Mouse (Mus musculus) liver, postnatal 0 days (tissue): ENCODE measurements at regions not wholly inside any gene's neighbourhood (a gene's known extent, or its start where the extent isn't known, plus 50 kb on each side); places are given as distances from the start of the nearest gene placed in this dataset.

ENCODE experiments used
- CTCF ChIP-seq: sonication (generic); IDR thresholded peaks from 2 replicates; pipeline ENCODE4 v1.5.1; 2016; ENCODE audit warnings: antibody characterized with exemption, low read depth
- EP300 ChIP-seq: IDR thresholded peaks from 2 replicates; pipeline ENCODE4 v1.6.1; 2016; ENCODE audit warnings: antibody characterized with exemption, low read depth, mild to moderate bottlenecking

DNA sequence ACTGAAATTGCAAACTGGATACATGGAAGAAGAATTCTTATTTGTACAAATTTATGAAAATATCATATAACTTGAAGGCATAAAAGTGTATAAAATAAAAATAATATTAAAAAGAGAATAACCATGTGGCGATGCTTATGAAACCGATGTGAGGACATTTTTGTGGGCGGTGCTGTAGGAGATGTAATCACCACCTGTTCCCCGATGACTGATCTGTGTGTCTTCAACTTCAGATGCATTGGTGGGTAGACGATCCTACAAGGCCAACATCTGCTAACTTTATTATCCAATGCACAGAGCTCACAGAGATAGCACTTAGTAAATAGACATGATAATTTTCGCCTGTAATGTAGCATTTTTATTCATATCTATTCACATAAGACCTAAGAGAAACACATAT is 281.1 kb upstream of the Manea start:
- no peak for TF ChIP-seq CTCF
- TF ChIP-seq EP300: no peak
